Mouse (Mus musculus): Measurements from ENCODE around the gene Hnf4a. TPM values are rescaled to one million over a fixed set of nuclear protein-coding genes. Genes with fewer than 3 reads are reported as not detected.

Gene Hnf4a
- polyA plus RNA-seq, 1 experiment from 2014 or later, result 21.6 TPM

DNA sequence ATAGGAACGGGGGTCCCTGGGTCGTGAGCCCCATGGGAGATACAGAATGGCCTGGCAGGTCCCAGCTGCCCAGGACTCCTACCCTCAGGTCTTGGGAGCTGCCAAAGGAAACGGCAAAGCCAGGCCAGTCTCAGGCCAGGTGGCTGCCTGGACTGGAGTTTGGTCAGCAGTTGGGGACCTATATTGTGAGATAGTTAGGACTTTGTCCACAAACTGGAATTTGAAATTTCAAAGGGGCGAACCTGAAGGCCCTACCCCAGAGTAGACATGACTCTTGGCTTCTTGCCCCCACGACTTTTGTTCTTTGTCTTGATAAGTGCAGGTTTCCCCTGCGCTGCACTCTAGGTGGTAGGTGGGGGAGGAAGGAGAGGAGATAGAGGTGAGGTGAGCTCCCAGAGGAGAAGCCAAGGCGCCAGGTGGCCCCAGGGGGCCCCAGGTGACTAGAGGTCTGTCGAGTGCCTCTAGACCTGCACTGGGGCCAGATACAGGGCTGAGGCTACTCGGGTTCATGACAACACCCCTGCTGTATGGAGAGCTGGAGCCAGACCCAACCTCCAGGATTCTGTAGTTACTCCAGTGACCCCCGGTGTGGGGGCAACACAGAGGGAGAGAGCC is 35.1 kb downstream of the Hnf4a start:
- no peak for ATAC-seq (replicated peaks; ENCODE audit: low FRiP score, low read depth)
- 69% methylated on average over 10 of the region's 10 CpGs for WGBS

DNA sequence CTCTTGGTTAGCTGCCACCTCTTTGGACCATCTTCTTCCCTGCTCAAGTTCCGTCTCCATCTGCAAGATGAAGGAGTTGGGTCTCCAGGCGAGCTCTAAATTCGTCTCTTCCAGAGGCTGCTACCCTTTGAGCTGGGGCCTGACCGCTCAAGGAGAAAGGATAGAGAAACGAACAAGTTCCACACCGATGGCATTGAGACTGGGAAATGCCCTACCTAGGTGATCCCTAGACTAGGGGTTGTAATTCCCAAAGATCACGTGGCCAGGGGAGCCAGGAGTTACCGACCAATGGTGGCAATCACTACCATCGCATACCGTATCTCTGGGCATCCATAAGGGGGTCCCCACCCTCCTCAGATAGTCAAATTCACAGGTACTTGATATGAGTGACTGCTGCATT is 36.1 kb downstream of the Hnf4a start:
- no peak for TF ChIP-seq CTCF (IDR thresholded peaks at IDR 0.05; ENCODE audit: low read depth)
- H3K4me1 ChIP-seq (replicated peaks; ENCODE audit: insufficient read depth, low read length), result no peaks in the 10 kb centered on the region
- DNase-seq (ENCODE audit: low spot score), result no peak
- ATAC-seq (replicated peaks; ENCODE audit: low FRiP score, low read depth), result no peak
- H3K36me3 ChIP-seq (ENCODE audit: insufficient read depth, low read length), result no peaks in the 10 kb centered on the region
- H3K4me3 ChIP-seq (replicated peaks; ENCODE audit: low read depth, low read length), result no peak overlapping the region
- H3K27ac ChIP-seq, result no peak overlapping the region
- 69% methylated on average over 10 of the region's 10 CpGs for WGBS
- H3K4me2 ChIP-seq (ENCODE audit: low read length), result no peak overlapping the region
- no peaks in the 10 kb centered on the region for H3K27me3 ChIP-seq (ENCODE audit: insufficient read depth, low read length)
- H3K9ac ChIP-seq (ENCODE audit: low read depth, low read length), result no peak overlapping the region
- H3K9me3 ChIP-seq (replicated peaks; ENCODE audit: low read length), result no peaks in the 10 kb centered on the region

More for the DNA sequence above, 35.1 kb downstream of the Hnf4a start:
- Histone ChIP-seq H3K9ac (ENCODE audit: low read depth, low read length) (no peak overlapping the region), H3K27me3 (ENCODE audit: insufficient read depth, low read length) (no peaks in the 10 kb centered on the region), H3K27ac (peak overlapping the region; percentile 72), H3K4me3 (replicated peaks; ENCODE audit: low read depth, low read length) (no peak overlapping the region), H3K4me1 (replicated peaks; ENCODE audit: insufficient read depth, low read length) (no peaks in the 10 kb centered on the region), H3K9me3 (replicated peaks; ENCODE audit: low read length) (no peaks in the 10 kb centered on the region), H3K36me3 (ENCODE audit: insufficient read depth, low read length) (no peaks in the 10 kb centered on the region), H3K4me2 (ENCODE audit: low read length) (no peak overlapping the region)
- TF ChIP-seq CTCF (IDR thresholded peaks at IDR 0.05; ENCODE audit: low read depth), result no peak
- no peak for DNase-seq (ENCODE audit: low spot score)

DNA sequence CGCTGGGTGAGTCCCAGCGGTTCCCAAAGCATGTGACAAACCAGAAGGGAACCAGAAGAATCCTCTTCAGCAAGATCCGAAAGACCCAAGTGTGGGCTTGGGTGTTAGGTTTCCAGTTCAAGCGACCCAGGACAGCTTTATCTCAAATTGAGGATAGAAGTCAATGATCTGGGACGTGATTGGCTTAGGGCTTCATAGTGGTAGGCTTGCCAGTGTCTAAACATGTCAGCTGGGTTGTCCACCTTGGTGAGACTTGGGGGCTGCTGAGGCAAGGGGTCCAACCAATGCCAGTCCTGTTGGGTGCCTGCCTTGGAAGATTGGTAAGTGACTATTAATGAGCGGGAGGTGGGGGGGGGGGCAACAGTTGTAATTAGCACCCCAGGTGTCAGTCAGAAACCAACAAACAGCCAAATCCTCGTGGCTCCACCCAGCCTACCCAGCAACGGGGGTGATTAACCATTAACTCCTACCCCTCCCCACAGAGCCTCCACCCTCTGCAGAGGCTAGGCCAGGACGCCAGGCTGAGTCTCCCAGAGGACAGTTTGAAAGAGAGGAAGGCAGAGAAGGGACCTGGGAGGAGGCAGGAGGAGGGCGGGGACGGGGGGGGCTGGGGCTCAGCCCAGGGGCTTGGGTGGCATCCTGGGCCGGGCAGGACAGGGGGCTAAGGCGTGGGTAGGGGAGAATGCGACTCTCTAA is 40.2 kb downstream of the Hnf4a start:
- Histone ChIP-seq H3K9me3 (replicated peaks; ENCODE audit: low read length) (no peaks in the 10 kb centered on the region), H3K27me3 (ENCODE audit: insufficient read depth, low read length) (no peaks in the 10 kb centered on the region), H3K27ac (peak overlapping the region; percentile 65; the same call in 1 of the 2 replicates), H3K4me3 (replicated peaks; ENCODE audit: low read depth, low read length) (peak overlapping the region; percentile 13), H3K9ac (ENCODE audit: low read depth, low read length) (peak overlapping the region; percentile 51; the same call in 1 of the 2 replicates), H3K4me2 (ENCODE audit: low read length) (peak overlapping the region; percentile 41), H3K36me3 (ENCODE audit: insufficient read depth, low read length) (no peaks in the 10 kb centered on the region), H3K4me1 (replicated peaks; ENCODE audit: insufficient read depth, low read length) (no peaks in the 10 kb centered on the region)
- TF ChIP-seq CTCF (IDR thresholded peaks at IDR 0.05; ENCODE audit: low read depth), result no peak
- DNase-seq (ENCODE audit: low spot score) (no peak), ATAC-seq (replicated peaks; ENCODE audit: low FRiP score, low read depth) (peak; percentile 76)
- WGBS, result 66% methylated on average over 14 of the region's 14 CpGs

DNA sequence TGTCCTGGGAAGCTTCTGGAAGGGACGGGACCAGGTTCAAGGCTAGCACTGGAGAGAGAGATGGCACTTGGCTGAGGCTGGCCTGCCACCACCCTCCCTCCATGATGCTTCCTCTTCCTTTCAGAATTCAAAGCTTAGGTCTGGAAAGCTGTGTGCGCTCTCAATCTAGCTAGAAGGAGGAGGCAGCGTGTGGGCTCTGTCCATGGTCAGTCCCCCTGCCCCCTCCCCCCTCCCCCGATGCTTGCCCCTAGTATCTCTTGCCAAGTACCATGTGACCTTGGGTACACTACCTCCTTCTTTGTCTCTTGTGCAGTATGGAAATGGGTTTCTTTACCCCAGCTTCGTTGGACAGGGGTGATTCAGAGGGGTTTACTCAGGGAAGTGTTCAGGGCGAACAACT is 42.2 kb downstream of the Hnf4a start:
- no peak for TF ChIP-seq CTCF (IDR thresholded peaks at IDR 0.05; ENCODE audit: low read depth)
- Histone ChIP-seq H3K4me3 (replicated peaks; ENCODE audit: low read depth, low read length) (peak overlapping the region; percentile 13; the same call in 1 of the 2 replicates), H3K27ac (peak overlapping the region; percentile 65), H3K9ac (ENCODE audit: low read depth, low read length) (peak overlapping the region; percentile 51), H3K27me3 (ENCODE audit: insufficient read depth, low read length) (no peaks in the 10 kb centered on the region), H3K4me1 (replicated peaks; ENCODE audit: insufficient read depth, low read length) (no peaks in the 10 kb centered on the region), H3K4me2 (ENCODE audit: low read length) (peak overlapping the region; percentile 41), H3K9me3 (replicated peaks; ENCODE audit: low read length) (no peaks in the 10 kb centered on the region), H3K36me3 (ENCODE audit: insufficient read depth, low read length) (no peaks in the 10 kb centered on the region)
- DNase-seq (ENCODE audit: low spot score) (no peak), ATAC-seq (replicated peaks; ENCODE audit: low FRiP score, low read depth) (no peak)
- 64% methylated on average over 6 of the region's 6 CpGs for WGBS

DNA sequence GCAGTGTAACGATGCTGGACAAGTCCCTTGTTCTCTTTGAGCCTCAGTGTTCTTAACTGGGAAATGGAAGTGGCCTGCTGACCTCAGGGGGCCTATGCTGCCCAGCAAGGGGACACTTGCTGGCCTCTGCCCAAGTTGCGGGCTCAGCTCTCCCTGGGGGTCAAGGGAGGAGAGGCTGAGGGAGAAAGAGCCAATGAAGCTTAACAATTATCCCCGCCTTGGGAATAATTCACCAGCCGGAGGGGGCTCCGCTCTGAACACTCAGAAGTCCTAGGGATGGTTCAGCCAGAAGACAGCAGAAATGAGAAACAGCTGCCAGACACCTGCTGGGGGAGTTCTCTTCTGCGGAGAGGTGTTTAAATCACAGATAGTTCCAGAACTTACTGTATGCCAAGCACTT is 43.2 kb downstream of the Hnf4a start:
- Histone ChIP-seq H3K36me3 (ENCODE audit: insufficient read depth, low read length) (no peaks in the 10 kb centered on the region), H3K9me3 (replicated peaks; ENCODE audit: low read length) (no peaks in the 10 kb centered on the region), H3K27me3 (ENCODE audit: insufficient read depth, low read length) (no peaks in the 10 kb centered on the region), H3K9ac (ENCODE audit: low read depth, low read length) (no peak overlapping the region), H3K4me1 (replicated peaks; ENCODE audit: insufficient read depth, low read length) (no peaks in the 10 kb centered on the region), H3K4me2 (ENCODE audit: low read length) (peak overlapping the region; percentile 41), H3K4me3 (replicated peaks; ENCODE audit: low read depth, low read length) (no peak overlapping the region), H3K27ac (0 out of 2 replicates have a peak overlapping the region, but pooled peaks have one; percentile 21)
- WGBS, result 26% methylated on average over 6 of the region's 6 CpGs
- peak; percentile 18 for DNase-seq (ENCODE audit: low spot score)
- no peak for TF ChIP-seq CTCF (IDR thresholded peaks at IDR 0.05; ENCODE audit: low read depth)
- ATAC-seq (replicated peaks; ENCODE audit: low FRiP score, low read depth), result peak; percentile 50

DNA sequence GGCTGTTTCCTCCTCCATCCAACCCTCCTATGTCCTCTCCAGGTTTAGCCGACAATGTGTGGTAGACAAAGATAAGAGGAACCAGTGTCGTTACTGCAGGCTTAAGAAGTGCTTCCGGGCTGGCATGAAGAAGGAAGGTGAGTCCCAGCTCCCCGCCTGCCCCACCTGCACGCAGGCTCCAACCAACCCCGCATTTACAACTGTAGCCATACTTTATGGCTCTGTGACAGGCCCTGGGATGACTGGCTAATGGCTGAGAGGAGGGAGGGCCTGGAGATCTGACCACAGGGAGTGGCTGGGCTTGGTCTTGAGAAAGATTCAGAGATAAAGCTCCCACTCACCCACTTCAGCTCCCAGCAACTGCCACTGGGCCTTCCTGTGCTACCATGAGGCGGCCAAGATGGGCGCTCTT is 45.9 kb downstream of the Hnf4a start:
- 46% methylated on average over 8 of the region's 8 CpGs for WGBS
- Histone ChIP-seq H3K4me3 (replicated peaks; ENCODE audit: low read depth, low read length) (no peak overlapping the region), H3K9me3 (replicated peaks; ENCODE audit: low read length) (no peaks in the 10 kb centered on the region), H3K36me3 (ENCODE audit: insufficient read depth, low read length) (no peaks in the 10 kb centered on the region), H3K9ac (ENCODE audit: low read depth, low read length) (no peak overlapping the region), H3K4me1 (replicated peaks; ENCODE audit: insufficient read depth, low read length) (no peaks in the 10 kb centered on the region; the same call in 1 of the 2 replicates), H3K27ac (no peak overlapping the region), H3K27me3 (ENCODE audit: insufficient read depth, low read length) (no peaks in the 10 kb centered on the region), H3K4me2 (ENCODE audit: low read length) (no peak overlapping the region)
- TF ChIP-seq CTCF (IDR thresholded peaks at IDR 0.05; ENCODE audit: low read depth), result no peak
- ATAC-seq (replicated peaks; ENCODE audit: low FRiP score, low read depth) (no peak), DNase-seq (ENCODE audit: low spot score) (no peak)

All from kidney, postnatal 0 days (tissue).